Mouse (Mus musculus) embryo, embryonic 11.5 days (tissue): ENCODE data around the gene Sde2.
"Not testable (repeated sequence)": the region's sequence is repeated elsewhere in the genome, so short reads cannot be mapped to it uniquely, and the experiment has no call there.

Experiments used
- DNase-seq: peaks from one replicate; pipeline ENCODE4 v3.0.0-alpha.2; 2012; ENCODE audit warnings: low read depth, low spot score

Sde2 gene

DNA sequence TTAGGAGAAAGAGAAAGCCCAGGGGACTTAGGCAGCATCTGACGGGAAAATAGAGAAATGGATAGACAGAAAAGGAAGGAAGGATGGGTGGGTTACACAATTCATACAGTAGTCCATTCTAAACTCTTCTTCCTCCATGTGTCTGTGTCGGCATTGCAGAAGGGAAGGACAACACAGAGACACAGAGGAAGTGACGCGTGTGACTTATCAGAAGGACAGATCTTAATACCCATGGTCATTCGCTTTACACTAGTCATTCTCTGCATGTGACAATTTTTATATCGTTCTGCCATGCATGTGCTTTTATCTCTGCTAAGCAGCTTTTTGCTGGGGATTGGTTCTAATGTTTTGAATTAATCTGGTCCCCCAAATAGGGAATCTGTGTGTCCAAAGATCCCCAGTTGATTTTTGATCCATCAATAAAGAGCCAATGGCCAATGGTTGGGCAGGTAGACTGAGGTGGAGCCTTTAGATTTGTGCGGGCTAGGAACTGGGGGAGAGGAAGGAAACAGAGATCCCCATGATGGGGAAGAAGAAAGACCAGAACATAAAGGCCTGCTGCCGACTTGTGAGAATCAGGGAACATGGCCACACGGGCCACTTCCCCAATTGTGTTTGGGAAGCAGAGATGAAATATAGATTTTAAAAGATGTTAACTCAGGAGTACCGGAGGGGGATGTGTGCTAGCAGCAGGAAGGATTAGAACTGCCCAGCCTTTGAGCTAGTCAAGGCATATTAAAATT, 15.5 kb upstream of the Sde2 start:
- DNase-seq, result no peak

DNA sequence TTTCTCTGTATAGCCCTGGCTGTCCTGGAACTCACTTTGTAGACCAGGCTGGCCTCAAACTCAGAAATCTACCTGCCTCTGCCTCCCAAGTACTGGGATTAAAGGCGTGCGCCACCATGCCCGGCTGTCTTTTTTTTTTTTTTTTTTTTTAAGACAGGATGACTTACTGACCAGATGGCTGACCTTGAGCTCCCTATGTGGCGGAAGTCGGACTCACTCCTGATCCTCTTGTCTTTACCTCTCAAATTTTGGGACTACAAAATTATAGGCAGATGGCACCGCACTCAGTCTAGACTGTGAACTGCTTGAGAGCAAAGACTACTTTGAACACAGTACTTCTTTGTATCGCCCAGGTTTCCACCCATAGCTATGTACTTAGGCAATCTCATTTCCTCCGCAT, 14.5 kb upstream of the Sde2 start:
- DNase-seq, result not testable (repeated sequence)

DNA sequence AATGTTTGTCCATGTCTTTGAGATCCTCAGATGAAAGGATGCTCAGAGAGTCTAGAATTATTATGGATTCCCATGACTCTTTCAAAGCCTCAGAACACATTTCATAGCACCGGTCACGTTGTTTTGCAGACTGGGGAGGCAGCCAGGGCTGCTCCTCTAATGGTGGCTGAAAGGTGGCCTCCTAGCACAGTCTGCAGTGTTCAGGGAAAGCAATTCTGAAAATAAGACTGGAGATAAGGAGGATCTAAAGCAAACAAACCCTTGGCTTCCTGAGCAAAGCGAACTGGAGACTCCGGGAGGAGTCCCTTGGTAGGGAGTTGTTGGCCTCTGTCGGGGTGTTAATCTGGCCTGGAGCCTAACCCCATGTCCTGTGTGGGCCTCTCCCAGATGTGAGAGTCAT, 13.7 kb upstream of the Sde2 start:
- no peak for DNase-seq

DNA sequence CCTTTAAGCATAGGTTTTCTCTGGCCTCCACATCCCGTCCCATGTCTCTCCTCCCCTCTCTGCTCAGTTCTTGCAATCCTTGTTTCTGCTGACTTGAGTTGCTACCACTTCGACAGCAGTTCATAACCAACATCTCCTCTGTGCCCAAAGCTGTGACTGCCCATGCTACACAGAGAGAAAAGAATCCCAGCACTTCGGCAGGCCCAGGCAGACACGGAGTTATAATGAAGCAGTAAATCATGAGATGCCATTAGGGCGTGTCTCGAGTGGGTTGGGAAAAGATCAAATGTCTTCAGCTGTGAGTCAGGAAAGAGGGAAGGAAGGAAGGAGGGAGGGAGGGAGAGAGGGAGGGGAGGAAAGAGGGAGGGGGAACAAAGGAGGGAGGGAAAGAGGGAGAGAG, 12.9 kb upstream of the Sde2 start:
- no peak for DNase-seq

DNA sequence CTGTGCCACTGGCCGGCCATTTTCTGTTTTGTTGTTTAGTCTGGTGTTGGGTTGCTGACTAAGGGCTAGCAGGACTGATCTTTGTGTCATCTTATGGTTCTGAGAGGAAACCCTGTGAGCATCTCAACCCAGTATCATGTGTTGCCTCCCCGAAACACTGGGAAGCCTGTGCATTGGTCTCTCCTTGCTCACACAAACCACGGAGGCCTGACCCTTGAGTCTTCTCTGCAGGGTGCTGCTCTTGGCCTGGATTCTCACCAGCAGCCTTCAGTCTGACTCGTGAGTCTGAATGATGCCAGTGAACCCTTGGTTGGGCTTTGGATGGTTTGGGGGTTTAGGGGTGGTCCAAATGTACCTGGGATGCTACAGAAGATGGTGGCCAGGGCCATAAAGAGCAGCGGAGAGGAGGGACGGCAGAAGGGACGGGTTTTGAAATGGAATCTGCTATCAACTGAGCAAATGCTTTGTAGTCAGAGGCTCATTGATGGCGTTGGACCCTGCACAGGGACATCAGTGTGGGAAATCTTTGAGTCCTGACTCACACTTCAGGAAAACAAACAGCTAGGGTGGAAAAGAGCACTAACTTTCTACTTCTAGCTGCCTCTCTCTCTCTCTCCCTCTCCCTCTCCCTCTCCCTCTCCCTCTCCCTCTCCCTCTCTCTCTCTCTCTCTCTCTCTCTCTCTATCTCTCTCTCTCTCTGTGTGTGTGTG, 11.6 kb upstream of the Sde2 start:
- DNase-seq, result no peak

DNA sequence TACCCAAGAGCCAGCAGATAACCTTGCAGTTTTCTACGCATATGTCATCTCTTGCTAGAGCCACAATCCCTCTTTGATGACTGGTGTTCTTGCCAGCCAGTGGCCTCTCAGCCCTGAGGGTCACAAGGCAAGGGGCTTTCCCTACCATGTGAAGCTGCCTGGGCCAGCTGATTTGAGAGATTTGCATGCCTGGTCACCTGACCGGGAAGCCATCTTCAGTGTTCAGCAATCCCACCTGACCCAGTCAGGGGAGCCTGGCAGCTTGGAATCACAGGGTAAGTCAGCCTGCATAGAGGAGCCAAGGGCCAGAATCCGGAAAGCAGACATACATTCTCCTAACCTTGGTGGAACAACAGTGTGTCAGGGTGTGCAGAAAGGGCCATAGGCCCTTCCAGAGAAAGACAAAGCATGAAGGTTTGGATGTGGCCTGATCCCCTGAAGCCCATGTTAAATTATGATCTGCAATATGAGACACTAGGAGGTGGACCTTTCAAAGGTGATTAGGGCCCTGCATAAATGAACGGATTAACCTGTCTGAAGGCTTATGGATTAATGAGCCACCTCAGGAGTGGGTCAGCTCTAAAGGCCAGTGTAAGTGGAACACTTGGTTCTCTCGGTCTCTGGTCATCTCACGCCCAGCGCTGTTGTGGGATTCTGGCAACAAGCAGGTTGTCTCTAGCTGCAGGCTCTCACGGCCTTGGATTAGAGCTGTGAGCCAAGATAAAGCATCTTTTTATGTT, 9.2 kb upstream of the Sde2 start:
- no peak for DNase-seq

DNA sequence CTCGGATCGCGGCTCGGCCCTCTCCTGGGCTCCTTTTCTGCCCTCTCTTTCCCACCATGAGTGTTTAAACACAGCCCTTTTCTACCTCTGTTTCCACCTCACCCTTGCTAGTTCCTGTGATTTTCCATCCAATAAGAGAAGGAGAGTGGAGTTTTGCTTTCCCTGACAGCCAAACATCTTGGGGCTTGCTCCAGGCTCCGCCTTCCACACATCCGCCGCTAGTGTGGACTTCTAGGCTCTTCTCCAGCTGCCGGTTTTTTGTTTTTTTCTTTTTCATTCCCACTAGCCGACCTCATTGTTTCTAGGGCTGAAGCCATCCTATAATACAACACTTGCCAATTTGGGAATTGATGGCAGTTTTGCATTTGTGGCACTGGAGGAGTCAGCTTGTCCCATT, 2.8 kb upstream of the Sde2 start:
- DNase-seq, result peak; percentile 47

DNA sequence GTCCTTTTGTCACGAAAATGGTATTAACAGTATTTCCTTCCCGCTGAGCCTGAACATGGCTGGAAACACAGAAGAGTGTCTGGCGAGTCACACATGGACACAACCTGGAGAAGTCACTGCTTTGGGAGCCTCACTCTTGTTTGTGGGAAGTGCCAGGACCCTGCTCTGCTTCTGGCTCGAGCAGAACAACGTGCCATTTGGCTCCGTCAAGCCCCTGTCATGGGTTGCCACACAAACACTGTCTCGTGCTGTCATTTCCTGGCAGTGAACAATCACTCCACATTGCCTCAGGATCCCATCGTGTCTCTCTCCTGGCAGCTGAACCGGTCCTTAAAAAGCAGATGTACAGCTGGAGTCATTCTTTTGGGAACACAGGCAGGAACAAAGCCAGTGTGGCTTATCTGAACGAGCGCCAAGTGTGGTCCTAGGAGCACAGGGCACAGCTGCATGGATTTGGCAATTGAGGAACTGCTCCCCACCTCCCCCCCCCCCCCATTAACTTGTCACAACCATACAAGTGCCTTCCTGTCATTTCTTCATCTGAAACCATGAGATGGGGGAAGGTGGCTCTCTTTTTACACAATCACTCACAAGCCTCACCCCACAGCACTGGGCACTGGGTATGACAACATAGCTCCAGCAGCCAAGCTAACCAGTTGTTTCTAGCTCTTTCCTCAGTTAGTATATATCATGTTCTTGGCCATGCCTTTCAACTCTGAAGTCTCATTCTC, 2.3 kb upstream of the Sde2 start:
- no peak for DNase-seq

DNA sequence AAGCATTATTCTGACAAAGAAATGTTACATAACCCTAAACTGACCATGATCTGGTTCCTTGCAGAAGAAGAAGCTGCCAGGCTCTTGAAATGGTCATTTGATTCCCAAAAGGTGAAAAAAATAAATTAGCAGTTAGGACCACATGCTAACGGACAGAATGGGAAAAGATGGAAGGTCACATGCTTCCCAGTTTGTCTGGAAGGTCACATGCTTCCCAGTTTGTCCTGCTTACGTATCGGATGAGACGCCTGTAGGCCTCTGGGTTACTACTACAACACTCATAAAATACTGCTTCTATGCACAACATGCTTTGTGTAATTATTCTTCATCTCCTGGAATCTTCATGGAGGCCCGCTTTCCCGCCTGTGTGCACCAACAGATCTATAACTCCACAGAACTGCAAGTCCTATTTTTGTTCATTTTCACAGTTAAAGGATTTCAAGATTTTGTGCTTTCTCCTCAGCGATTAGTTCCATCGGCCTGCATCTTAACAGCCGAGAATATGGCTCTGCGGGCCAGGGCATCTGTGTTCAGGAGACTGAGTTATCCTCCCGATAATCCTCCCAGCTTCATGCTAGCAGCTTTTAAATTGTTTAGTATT, 1.1 kb upstream of the Sde2 start:
- DNase-seq, result no peak

DNA sequence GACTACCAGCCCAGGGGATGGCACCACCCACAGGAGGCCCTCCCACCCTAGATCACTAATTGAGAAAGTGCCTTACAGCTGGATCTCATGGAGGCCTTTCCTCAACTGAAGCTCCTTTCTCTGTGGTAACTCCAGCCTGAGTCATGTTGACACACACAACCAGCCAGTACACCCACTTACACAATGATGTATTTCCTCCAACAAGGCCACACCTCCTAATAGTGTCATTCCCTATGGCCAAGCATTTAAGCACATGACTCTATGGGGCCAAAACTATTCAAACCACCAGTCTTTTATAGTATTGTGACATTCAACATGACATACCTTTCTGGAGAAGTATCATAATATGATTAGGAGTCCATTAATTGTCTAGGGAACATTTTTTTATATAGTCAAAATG, 7.8 kb downstream of the Sde2 start:
- DNase-seq, result no peak

DNA sequence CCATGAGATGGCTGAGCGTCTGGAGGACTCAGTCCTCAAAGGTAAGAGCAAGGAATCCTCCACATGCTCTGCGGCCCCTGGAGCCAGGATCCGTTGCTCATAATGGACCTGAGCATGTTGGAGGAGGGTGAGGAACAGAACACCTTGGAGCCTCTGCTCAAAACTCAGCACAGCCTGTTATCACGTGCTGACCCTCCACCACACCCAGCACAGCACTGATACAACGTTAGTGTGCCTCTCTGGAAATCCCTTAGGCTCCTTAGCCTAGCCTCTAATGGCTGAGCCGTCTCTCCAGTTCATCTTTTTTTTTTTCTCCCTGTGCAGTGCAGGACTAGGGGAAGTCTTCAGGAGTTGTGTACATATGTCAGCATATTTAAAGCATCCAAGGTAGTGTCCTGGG, 9.1 kb downstream of the Sde2 start:
- no peak for DNase-seq

DNA sequence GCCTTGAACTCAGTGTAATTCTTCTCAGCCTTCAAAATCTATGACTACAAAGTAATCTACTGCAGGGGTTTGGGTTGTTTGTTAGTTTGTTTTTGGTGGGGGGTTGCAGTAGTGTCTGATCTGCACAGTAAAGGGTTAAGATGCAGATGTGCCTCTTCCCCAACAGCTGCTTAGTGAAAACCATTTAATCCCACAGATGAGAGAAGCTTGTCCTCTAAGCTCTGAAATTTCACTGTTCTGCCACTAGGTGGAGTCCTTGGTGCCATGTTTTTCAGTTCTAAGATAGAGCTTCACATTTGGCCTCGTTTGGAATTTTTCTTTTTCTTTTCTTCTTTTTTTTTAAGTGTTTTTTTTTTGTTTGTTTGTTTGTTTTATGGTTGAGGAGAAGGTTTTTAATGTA, 12.7 kb downstream of the Sde2 start:
- no peak for DNase-seq

DNA sequence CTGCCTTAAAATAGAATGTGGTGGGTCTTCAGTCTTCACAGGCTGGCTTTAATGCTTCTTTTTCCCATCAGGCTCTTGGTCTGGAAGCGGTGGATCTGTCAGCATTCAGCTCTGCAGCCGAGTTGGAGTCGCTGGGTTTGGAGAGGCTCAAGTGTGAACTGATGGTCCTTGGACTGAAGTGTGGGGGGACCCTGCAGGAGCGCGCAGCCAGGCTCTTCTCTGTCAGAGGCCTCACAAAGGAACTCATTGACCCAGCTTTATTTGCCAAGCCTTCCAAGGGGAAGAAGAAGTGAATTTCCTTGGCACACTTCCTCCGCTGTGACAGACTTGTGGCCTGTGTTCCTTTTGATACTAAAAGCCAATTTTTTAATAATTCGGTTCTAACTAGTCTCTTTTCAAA, 15.1 kb downstream of the Sde2 start:
- DNase-seq, result no peak

DNA sequence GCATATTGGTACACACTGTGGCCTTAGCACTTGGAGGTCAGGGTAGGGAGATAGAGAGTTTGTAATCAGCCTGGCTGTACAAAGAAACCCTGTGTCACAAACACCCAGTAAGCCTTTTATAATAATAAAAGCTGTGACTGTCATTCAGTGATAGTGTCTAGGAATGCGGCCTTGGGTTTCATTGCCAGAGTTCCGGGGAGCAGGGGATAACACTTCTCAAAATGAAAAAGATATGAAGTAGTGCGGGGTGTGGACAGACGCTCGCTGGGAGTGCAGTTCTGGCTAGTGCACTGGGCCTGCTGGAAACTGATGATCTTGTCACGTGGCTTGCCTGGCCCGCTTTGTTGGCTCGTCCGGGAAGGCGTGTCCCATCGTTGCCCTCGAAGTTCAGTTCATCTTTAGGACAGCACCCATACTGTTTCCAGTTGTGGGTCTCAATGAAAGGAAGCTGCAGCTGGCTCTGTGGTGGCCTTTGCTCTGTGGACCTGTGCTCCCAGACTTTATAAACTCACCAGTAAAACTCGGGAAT, 19.3 kb downstream of the Sde2 start:
- DNase-seq, result no peak

DNA sequence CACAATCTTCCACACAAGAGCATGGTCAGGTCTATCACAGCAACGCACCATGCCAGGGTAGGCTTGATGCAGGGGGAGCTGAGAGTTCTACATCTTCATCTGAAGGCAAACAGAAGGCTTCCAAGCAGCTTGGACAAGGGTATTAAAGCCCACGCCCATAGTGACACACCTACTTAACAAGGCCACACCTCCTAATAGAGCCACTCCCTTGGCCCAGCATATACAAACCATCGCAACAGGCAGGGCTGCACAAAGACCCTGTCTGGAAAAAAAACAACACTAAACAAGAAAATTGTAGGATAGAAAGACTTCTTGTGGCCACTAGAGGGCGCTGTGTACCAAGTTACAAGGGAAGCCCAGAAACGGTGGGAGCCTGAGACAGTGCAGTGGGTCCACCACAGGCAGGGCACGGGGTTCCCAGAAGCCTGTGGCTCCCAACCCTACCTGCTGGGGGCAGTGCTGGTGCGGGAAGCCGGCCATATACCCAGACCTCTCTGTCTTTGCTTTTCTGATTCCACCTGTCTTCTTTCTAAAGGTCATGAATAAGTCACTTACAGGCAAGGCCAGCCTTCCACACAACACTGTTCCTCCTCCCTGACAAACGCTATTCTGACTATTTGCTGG, 23.0 kb downstream of the Sde2 start:
- peak; percentile 46 for DNase-seq

DNA sequence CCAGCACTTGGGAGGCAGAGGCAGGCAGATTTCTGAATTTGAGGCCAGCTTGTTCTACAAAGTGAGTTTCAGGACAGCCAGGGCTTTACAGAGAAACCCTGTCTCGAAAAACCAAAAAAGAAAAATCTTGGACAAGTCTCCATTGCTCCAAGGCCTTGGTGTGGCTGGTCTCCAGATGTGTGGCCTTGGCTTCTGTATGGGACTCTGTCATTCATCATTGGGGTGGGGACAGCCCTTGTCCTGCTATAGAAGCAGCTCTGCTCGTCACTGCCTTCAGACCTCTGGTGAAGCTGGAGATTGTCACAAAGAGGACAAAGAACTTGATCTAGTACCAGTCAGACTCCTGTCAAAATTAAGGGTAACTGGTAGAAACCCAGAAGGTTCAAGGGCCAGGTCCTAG, 23.7 kb downstream of the Sde2 start:
- DNase-seq, result no peak

DNA sequence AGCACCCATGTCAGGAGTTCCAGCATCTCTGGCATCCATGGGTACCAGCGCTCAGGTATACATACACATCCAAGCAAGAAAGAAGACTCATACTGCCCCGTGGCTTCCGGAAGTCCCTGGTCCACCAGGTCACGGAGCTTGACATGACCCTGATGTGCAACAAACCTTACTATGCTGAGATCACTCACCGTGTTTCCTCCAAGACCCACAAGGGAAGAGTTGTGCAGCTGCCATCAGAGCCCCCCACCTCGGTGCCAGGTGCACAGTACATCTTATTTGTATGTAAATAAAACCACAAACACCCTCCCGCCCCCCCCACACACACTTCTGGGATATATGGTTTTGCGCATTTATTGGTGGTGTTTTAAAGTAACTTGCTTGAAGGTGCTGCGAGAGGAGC, 24.2 kb downstream of the Sde2 start:
- DNase-seq, result no peak

DNA sequence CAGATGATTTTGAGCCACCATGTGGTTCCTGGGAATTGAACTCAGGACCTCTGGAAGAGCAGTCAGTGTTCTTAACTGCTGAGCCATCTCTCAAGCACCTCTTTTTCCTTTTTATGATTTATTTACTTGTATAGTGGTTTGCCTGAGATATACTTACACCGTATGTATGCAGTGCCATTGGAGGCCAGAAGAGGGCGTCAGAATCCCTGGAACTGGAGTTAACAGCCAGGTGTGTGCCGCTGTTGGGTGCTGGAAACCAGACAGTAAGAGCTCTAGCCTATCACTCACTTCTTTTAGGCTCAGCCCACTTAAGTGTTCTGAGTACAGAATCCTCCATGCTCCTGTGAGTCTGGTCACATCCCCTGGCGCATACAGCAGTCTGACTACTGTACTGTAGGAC, 26.5 kb downstream of the Sde2 start:
- no peak for DNase-seq

DNA sequence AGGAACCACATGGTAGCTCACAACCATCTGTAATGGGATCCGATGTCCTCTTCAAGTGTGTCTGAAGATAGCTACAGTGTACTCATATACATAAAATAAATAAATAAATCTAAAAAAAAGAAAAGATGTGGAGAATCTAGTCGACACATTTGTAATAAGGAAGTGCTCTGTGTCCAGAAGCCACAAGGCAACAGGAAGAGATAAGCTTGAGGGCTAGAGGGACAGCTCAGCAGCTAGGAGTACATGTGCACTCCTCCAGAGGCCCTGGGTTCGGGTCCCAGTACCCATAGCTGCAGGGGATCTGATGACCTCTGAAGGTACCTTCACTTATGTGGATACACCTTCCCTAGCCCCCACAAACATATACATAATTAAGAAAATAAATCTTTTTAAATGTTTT, 30.8 kb downstream of the Sde2 start:
- no peak for DNase-seq

DNA sequence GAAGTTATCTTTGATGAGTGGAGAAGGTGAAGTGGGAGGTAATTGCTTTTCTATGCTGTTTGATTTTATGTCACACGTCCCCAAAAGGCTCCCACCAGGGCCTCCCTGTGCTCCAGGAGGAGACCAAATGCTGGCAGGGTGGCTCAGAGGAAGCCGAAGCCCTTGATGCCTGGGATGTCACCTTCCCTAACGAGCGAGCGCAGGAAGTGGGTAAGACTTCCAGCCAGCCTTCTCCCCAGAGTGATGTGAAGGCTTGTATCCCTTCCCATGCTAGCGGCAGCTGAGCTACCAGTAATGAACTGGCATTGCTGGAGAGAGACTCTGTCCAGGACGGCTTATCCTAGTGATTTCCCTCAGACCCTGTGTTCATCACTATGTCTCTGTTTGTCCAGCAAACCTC, 32.8 kb downstream of the Sde2 start:
- no peak for DNase-seq

DNA sequence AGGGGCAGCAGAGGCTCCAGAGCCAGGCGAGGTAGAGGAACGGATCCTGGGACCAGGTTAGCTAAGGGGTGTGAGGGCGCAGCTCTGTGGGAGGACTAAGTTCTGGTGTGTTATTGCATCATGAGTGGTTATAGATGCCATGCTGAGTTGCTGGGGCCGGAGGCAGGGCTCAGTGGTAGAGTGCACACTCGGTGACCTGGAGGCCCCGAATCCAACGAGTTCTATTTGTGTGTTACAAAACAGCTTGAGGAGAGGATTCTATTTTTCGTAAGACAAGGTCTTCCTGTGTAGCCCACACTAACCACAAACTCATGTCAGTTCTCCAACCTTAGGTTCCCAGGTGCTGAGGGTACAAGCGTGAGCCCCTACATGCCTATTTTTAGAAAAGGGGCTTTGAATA, 33.6 kb downstream of the Sde2 start:
- no peak for DNase-seq
